Mouse (Mus musculus) hindbrain, embryonic 14.5 days (tissue): ENCODE measurements around the gene Slc16a2. TPM values are rescaled to one million over a fixed set of nuclear protein-coding genes. Genes with fewer than 3 reads are reported as not detected.

Source experiments
- ATAC-seq: fragments of 200-750 bp; cut with Nextera tagmentation; 2 replicates; pipeline ENCODE4 v1.8.0; 2017; ENCODE audit warnings: moderate number of reproducible peaks, mild to moderate bottlenecking, moderate TSS enrichment, moderate library complexity; ENCODE audit not compliant: low FRiP score
- DNase-seq: peaks from one replicate; pipeline ENCODE4 v3.0.0-alpha.2; 2015; ENCODE audit warnings: low spot score
- H3K27ac ChIP-seq: fragments of 300-500 bp; sonication (generic); 2 replicates; pipeline ENCODE4 v1.5.1; 2014; ENCODE audit warnings: mild to moderate bottlenecking, moderate library complexity
- H3K27me3 ChIP-seq: fragments of 300-500 bp; sonication (generic); 2 replicates; pipeline ENCODE4 v1.6.1; 2014; ENCODE audit warnings: mild to moderate bottlenecking, low read length, mixed read lengths; ENCODE audit not compliant: control insufficient read depth, insufficient read depth
- H3K36me3 ChIP-seq: fragments of 300-500 bp; sonication (generic); replicated peaks from 2 replicates; pipeline ENCODE4 v1.6.1; 2014; ENCODE audit not compliant: control insufficient read depth, insufficient read depth
- H3K4me1 ChIP-seq: fragments of 300-500 bp; sonication (generic); replicated peaks from 2 replicates; pipeline ENCODE4 v1.6.1; 2014; ENCODE audit warnings: antibody characterized with exemption, low read length, mixed read lengths; ENCODE audit not compliant: control insufficient read depth, insufficient read depth
- H3K4me2 ChIP-seq: fragments of 300-500 bp; sonication (generic); replicated peaks from 2 replicates; pipeline ENCODE4 v1.6.1; 2014; ENCODE audit warnings: mild to moderate bottlenecking, moderate library complexity
- H3K4me3 ChIP-seq: fragments of 300-500 bp; sonication (generic); replicated peaks from 2 replicates; pipeline ENCODE4 v1.5.1; 2014; ENCODE audit warnings: mild to moderate bottlenecking, low read length
- H3K9ac ChIP-seq: fragments of 300-500 bp; sonication (generic); 2 replicates; pipeline ENCODE4 v1.6.1; 2014
- H3K9me3 ChIP-seq: fragments of 300-500 bp; sonication (generic); 2 replicates; pipeline ENCODE4 v1.6.1; 2016; ENCODE audit warnings: low read length; ENCODE audit not compliant: control insufficient read depth
- WGBS: fragments of 180-500 bp; shearing (Covaris S2); extraction: QIAGEN DNeasy Blood & Tissue Kit; methylation state at CpG from one replicate; pipeline ENCODE4 v1.1.7; 2014; 5-methylcytosine and 5-hydroxymethylcytosine counted together
- polyA plus RNA-seq: library from polyadenylated mRNA; unstranded; fragments of >200 nt; fragmentation: Nextera tagmentation; extraction: Ambion mirVana; gene quantifications from 2 replicates; pipeline ENCODE4 v1.2.1, GENCODE M21; 2014

Gene Slc16a2
- polyA plus RNA-seq, 1 experiment from 2014 or later = 37.9 TPM

- peak; percentile 79 for DNase-seq
- peak overlapping the region; percentile 25; the same call in 1 of the 2 replicates for H3K4me2 ChIP-seq
- H3K4me1 ChIP-seq = peaks cover 14% of the 10 kb centered on the region
- H3K9ac ChIP-seq = no peak overlapping the region
- peak overlapping the region; percentile 82 for H3K27ac ChIP-seq
- peaks cover 73% of the 10 kb centered on the region for H3K27me3 ChIP-seq
- 24% methylated on average over 7 of the region's 7 CpGs for WGBS
- peak; percentile 93 for ATAC-seq
- H3K36me3 ChIP-seq = no peaks in the 10 kb centered on the region
- no peaks in the 10 kb centered on the region for H3K9me3 ChIP-seq
- H3K4me3 ChIP-seq = no peak overlapping the region
These were observed 77.4 kb downstream of the Slc16a2 start for GRCm38 (mm10) chrX:103744171-103745039.

GRCm38 (mm10) chrX:103742057-103742315 lies 79.8 kb downstream of the Slc16a2 start:
- DNase-seq = no peak
- no peak for ATAC-seq
- H3K4me1 ChIP-seq = peaks cover 14% of the 10 kb centered on the region
- peaks cover 78% of the 10 kb centered on the region for H3K27me3 ChIP-seq
- no peak overlapping the region for H3K27ac ChIP-seq
- no peaks in the 10 kb centered on the region for H3K36me3 ChIP-seq
- no peak overlapping the region for H3K4me3 ChIP-seq
- no peak overlapping the region for H3K4me2 ChIP-seq
- 72% methylated on average over 2 of the region's 2 CpGs for WGBS
- H3K9ac ChIP-seq = no peak overlapping the region
- H3K9me3 ChIP-seq = no peaks in the 10 kb centered on the region

GRCm38 (mm10) chrX:103741215-103742056 lies 80.3 kb downstream of the Slc16a2 start:
- Histone ChIP-seq H3K4me2 (no peak overlapping the region), H3K27me3 (peaks cover 78% of the 10 kb centered on the region), H3K4me3 (no peak overlapping the region), H3K4me1 (peaks cover 14% of the 10 kb centered on the region), H3K9ac (no peak overlapping the region), H3K27ac (no peak overlapping the region), H3K9me3 (no peaks in the 10 kb centered on the region), H3K36me3 (no peaks in the 10 kb centered on the region)
- ATAC-seq (no peak), DNase-seq (no peak)
- 53% methylated on average over 8 of the region's 13 CpGs for WGBS

GRCm38 (mm10) chrX:103734041-103734625 lies 87.7 kb downstream of the Slc16a2 start:
- WGBS = 74% methylated on average over 7 of the region's 7 CpGs
- H3K27ac ChIP-seq = no peak overlapping the region
- no peaks in the 10 kb centered on the region for H3K9me3 ChIP-seq
- H3K36me3 ChIP-seq = no peaks in the 10 kb centered on the region
- no peaks in the 10 kb centered on the region for H3K4me1 ChIP-seq
- H3K4me3 ChIP-seq = no peak overlapping the region
- ATAC-seq (peak; percentile 34; the same call in 1 of the 2 replicates), DNase-seq (no peak)
- no peak overlapping the region for H3K4me2 ChIP-seq
- H3K27me3 ChIP-seq = peaks cover 90% of the 10 kb centered on the region
- no peak overlapping the region for H3K9ac ChIP-seq

- no peak overlapping the region for H3K4me3 ChIP-seq
- no peak overlapping the region for H3K27ac ChIP-seq
- ATAC-seq (no peak), DNase-seq (no peak)
- no peaks in the 10 kb centered on the region for H3K36me3 ChIP-seq
- no peak overlapping the region for H3K9ac ChIP-seq
- WGBS = 78% methylated on average over 4 of the region's 4 CpGs
- H3K4me1 ChIP-seq = no peaks in the 10 kb centered on the region
- H3K27me3 ChIP-seq = peaks cover 89% of the 10 kb centered on the region
- H3K4me2 ChIP-seq = no peak overlapping the region
- H3K9me3 ChIP-seq = no peaks in the 10 kb centered on the region
These were observed 88.7 kb downstream of the Slc16a2 start for GRCm38 (mm10) chrX:103733091-103733490.

- WGBS = 70% methylated on average over 4 of the region's 4 CpGs
These were observed 89.6 kb downstream of the Slc16a2 start for GRCm38 (mm10) chrX:103732033-103732703.

GRCm38 (mm10) chrX:103722437-103722836 lies 99.3 kb downstream of the Slc16a2 start:
- 80% methylated on average over 2 of the region's 2 CpGs for WGBS
- H3K4me1 ChIP-seq = no peaks in the 10 kb centered on the region

More at GRCm38 (mm10) chrX:103732033-103732703, 89.6 kb downstream of the Slc16a2 start:
- Histone ChIP-seq H3K27me3 (peaks cover 83% of the 10 kb centered on the region), H3K9ac (no peak overlapping the region), H3K27ac (no peak overlapping the region), H3K36me3 (no peaks in the 10 kb centered on the region), H3K9me3 (no peaks in the 10 kb centered on the region), H3K4me1 (no peaks in the 10 kb centered on the region), H3K4me3 (no peak overlapping the region), H3K4me2 (no peak overlapping the region)
- no peak for ATAC-seq
- DNase-seq = no peak

GRCm38 (mm10) chrX:103719618-103720185 lies 102.1 kb downstream of the Slc16a2 start:
- DNase-seq (no peak), ATAC-seq (no peak)
- Histone ChIP-seq H3K4me2 (no peak overlapping the region), H3K36me3 (no peaks in the 10 kb centered on the region), H3K27ac (no peak overlapping the region), H3K4me3 (no peak overlapping the region), H3K9me3 (no peaks in the 10 kb centered on the region), H3K27me3 (peaks cover 70% of the 10 kb centered on the region), H3K9ac (no peak overlapping the region), H3K4me1 (no peaks in the 10 kb centered on the region)
- WGBS = 45% methylated on average over 12 of the region's 12 CpGs

More at GRCm38 (mm10) chrX:103722437-103722836, 99.3 kb downstream of the Slc16a2 start:
- Histone ChIP-seq H3K9me3 (no peaks in the 10 kb centered on the region), H3K27ac (no peak overlapping the region), H3K4me2 (no peak overlapping the region), H3K27me3 (peaks cover 78% of the 10 kb centered on the region), H3K9ac (no peak overlapping the region), H3K36me3 (no peaks in the 10 kb centered on the region), H3K4me3 (no peak overlapping the region)
- no peak for DNase-seq
- no peak for ATAC-seq
